Mouse (Mus musculus): ENCODE data around the gene Pnpla5. TPM values are rescaled to one million over a fixed set of nuclear protein-coding genes. Genes with fewer than 3 reads are reported as not detected.
A peak's percentile ranks its signal among the peaks of the same experiment; 100 is the strongest.
"Not testable (repeated sequence)": the region's sequence is repeated elsewhere in the genome, so short reads cannot be mapped to it uniquely, and the experiment has no call there.

Gene Pnpla5
- polyA plus RNA-seq, 1 experiment: not detected

GRCm38 (mm10) chr15:84105105-84105923 is 17.7 kb downstream of the Pnpla5 start, which contains the start of gene Sult4a1:
Sult4a1 (minus strand) TSS chr15:84105754.
- no peak for TF ChIP-seq GATA1 (IDR thresholded peaks at IDR 0.05; ENCODE audit: low read length)
- TF ChIP-seq TAL1 (IDR thresholded peaks at IDR 0.05; ENCODE audit: low read length): no peak
- Histone ChIP-seq H3K27me3 (ENCODE audit: control insufficient read depth) (peaks cover 29% of the 10 kb centered on the region), H3K4me3 (replicated peaks) (peak within 1 kb of the TSS; percentile 43), H3K36me3 (ENCODE audit: control insufficient read depth) (no peaks in the 10 kb centered on the region), H3K4me1 (ENCODE audit: control insufficient read depth) (peaks cover 6% of the 10 kb centered on the region; the same call in 1 of the 2 replicates), H3K9me3 (ENCODE audit: control insufficient read depth, low read length) (no peaks in the 10 kb centered on the region)

DNA sequence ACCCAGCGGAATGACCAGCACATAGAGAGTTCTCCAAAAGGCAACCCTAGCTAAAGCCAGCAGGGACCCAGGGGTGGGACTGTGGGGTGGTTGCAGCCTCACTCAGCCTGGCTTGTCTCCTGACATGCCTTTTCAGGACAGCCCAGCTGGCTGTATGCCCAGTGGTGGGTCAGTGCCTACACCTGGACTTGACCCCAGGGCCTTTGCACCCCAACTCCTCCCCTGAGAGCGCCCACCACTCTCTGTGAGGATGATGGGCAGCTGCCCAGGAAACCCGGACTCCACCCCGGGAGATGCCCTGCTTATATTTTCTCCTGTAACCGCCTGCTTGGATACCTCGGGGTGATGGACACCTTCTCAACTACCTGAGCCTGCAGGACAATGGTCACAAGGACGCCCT is 18.3 kb downstream of the Pnpla5 start:
- Histone ChIP-seq H3K9me3 (ENCODE audit: control insufficient read depth, low read length) (no peaks in the 10 kb centered on the region), H3K36me3 (ENCODE audit: control insufficient read depth) (no peaks in the 10 kb centered on the region), H3K4me3 (replicated peaks) (no peak overlapping the region), H3K27me3 (ENCODE audit: control insufficient read depth) (peaks cover 29% of the 10 kb centered on the region), H3K4me1 (ENCODE audit: control insufficient read depth) (peaks cover 6% of the 10 kb centered on the region; the same call in 1 of the 2 replicates)
- no peak for TF ChIP-seq GATA1 (IDR thresholded peaks at IDR 0.05; ENCODE audit: low read length)

DNA sequence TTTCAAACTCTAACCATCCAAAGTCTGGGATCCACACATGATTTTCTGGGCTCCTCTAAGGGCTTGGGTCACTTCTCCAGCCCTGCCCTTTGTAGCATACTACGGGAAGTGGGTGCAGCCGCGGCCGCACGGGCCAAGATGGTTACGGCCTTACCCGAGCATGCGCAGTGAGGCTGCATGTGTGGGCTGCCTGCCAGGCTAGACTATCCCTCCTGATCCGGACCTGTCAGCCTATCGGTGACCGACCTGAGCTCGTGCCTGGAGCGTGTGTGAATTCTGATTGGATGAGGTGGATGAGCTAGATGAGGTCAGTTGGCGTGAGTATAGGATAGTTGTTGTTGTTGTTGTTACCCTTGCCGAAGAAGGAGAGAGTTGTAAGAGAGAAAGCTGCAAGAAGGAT is 25.4 kb downstream of the Pnpla5 start:
- H3K27me3 ChIP-seq (ENCODE audit: control insufficient read depth); H3K36me3 ChIP-seq (ENCODE audit: control insufficient read depth); H3K9me3 ChIP-seq (ENCODE audit: control insufficient read depth, low read length); H3K4me1 ChIP-seq (ENCODE audit: control insufficient read depth); H3K4me3 ChIP-seq (replicated peaks): not testable (repeated sequence)

GRCm38 (mm10) chr15:84096051-84096450 is 26.9 kb downstream of the Pnpla5 start:
- Histone ChIP-seq H3K27me3 (ENCODE audit: control insufficient read depth) (no peaks in the 10 kb centered on the region), H3K4me1 (ENCODE audit: control insufficient read depth) (no peaks in the 10 kb centered on the region), H3K4me3 (replicated peaks) (no peak overlapping the region), H3K9me3 (ENCODE audit: control insufficient read depth, low read length) (no peaks in the 10 kb centered on the region), H3K36me3 (ENCODE audit: control insufficient read depth) (no peaks in the 10 kb centered on the region)
- no peak for TF ChIP-seq TAL1 (IDR thresholded peaks at IDR 0.05; ENCODE audit: low read length)
- TF ChIP-seq GATA1 (IDR thresholded peaks at IDR 0.05; ENCODE audit: low read length): no peak

DNA sequence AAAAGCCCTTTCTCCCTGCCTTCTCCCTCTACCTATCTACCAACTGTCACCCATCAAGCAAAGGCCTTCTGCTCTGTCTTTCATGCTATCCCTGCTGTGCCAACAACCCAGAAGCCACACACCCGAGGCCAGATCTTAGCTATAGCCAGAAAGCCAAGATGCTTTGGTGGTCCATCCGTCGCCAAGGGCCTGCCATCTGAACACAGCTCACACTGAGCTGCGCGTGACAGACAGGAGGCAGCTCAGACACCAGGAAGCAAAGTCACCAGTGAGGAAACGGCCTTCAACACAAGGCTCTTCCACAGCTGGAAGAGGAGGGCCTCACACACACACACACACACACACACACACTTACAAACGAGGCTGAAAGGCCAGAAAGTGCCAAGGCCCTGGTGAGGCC is 28.1 kb downstream of the Pnpla5 start:
- H3K27me3 ChIP-seq (ENCODE audit: control insufficient read depth): no peaks in the 10 kb centered on the region

GRCm38 (mm10) chr15:84086775-84087174 is 36.2 kb downstream of the Pnpla5 start:
- H3K4me1 ChIP-seq (ENCODE audit: control insufficient read depth): no peaks in the 10 kb centered on the region
- TF ChIP-seq GATA1 (IDR thresholded peaks at IDR 0.05; ENCODE audit: low read length) (no peak), TAL1 (IDR thresholded peaks at IDR 0.05; ENCODE audit: low read length) (no peak)
- H3K27me3 ChIP-seq (ENCODE audit: control insufficient read depth): no peaks in the 10 kb centered on the region
- no peaks in the 10 kb centered on the region for H3K9me3 ChIP-seq (ENCODE audit: control insufficient read depth, low read length)
- no peaks in the 10 kb centered on the region for H3K36me3 ChIP-seq (ENCODE audit: control insufficient read depth)
- no peak overlapping the region for H3K4me3 ChIP-seq (replicated peaks)

More for the DNA sequence above, 28.1 kb downstream of the Pnpla5 start:
- Histone ChIP-seq H3K4me1 (ENCODE audit: control insufficient read depth) (no peaks in the 10 kb centered on the region), H3K9me3 (ENCODE audit: control insufficient read depth, low read length) (no peaks in the 10 kb centered on the region), H3K36me3 (ENCODE audit: control insufficient read depth) (no peaks in the 10 kb centered on the region), H3K4me3 (replicated peaks) (no peak overlapping the region)
- TF ChIP-seq GATA1 (IDR thresholded peaks at IDR 0.05; ENCODE audit: low read length) (no peak), TAL1 (IDR thresholded peaks at IDR 0.05; ENCODE audit: low read length) (no peak)

DNA sequence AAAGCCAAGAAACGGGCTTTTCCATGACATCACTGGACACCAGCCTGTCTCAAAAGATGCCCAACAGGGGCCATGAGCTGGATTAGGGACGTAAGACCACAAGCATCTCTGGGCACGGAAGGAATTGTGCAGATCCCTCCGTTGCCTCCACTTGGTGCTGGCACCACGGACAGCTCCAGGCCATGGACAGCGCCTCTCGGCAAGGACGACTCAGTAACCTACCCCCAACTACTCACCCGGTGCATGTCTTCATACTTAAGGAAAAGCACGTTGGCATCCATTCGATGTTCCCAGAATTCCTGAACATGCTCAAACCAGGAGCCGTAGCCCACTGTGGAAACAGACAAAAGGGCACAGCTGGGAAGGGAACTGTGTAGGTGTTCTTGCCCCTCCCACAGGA is 36.6 kb downstream of the Pnpla5 start:
- no peaks in the 10 kb centered on the region for H3K9me3 ChIP-seq (ENCODE audit: control insufficient read depth, low read length)
- no peaks in the 10 kb centered on the region for H3K4me1 ChIP-seq (ENCODE audit: control insufficient read depth)
- TF ChIP-seq GATA1 (IDR thresholded peaks at IDR 0.05; ENCODE audit: low read length) (no peak), TAL1 (IDR thresholded peaks at IDR 0.05; ENCODE audit: low read length) (no peak)
- no peaks in the 10 kb centered on the region for H3K36me3 ChIP-seq (ENCODE audit: control insufficient read depth)
- H3K27me3 ChIP-seq (ENCODE audit: control insufficient read depth): no peaks in the 10 kb centered on the region
- H3K4me3 ChIP-seq (replicated peaks): no peak overlapping the region

- Histone ChIP-seq H3K9me3 (ENCODE audit: control insufficient read depth, low read length) (no peaks in the 10 kb centered on the region), H3K4me1 (ENCODE audit: control insufficient read depth) (peaks cover 3% of the 10 kb centered on the region; the same call in 1 of the 2 replicates), H3K4me3 (replicated peaks) (no peak overlapping the region), H3K27me3 (ENCODE audit: control insufficient read depth) (no peaks in the 10 kb centered on the region), H3K36me3 (ENCODE audit: control insufficient read depth) (no peaks in the 10 kb centered on the region)
- TF ChIP-seq TAL1 (IDR thresholded peaks at IDR 0.05; ENCODE audit: low read length): no peak; the same call in 2 of the 3 replicates
- TF ChIP-seq GATA1 (IDR thresholded peaks at IDR 0.05; ENCODE audit: low read length): no peak
Measured at GRCm38 (mm10) chr15:84080069-84080468, 42.9 kb downstream of the Pnpla5 start.

DNA sequence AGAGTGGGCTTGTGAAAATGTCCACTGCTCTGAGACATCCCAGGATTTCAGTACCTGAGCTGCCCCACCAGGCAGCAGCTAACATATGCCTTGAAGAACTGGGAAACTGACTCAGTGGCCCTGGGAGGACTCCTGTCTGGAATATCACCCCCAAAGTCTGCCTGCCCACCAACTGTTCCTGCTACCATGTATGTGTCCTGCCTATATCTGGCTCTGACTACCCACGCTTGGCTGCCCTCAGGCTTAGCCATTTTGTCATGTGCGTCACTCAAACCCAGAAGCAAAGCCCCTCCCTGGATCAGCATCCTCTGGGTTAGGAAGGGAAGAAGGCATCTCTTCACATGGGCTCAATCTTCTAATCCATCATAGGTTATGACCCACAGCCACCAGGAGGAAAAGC is 43.5 kb downstream of the Pnpla5 start:
- Histone ChIP-seq H3K9me3 (ENCODE audit: control insufficient read depth, low read length) (no peaks in the 10 kb centered on the region), H3K4me1 (ENCODE audit: control insufficient read depth) (peaks cover 3% of the 10 kb centered on the region; the same call in 1 of the 2 replicates), H3K27me3 (ENCODE audit: control insufficient read depth) (peaks cover under 1% of the 10 kb centered on the region), H3K4me3 (replicated peaks) (no peak overlapping the region), H3K36me3 (ENCODE audit: control insufficient read depth) (no peaks in the 10 kb centered on the region)
- TF ChIP-seq GATA1 (IDR thresholded peaks at IDR 0.05; ENCODE audit: low read length): no peak
